22 mouse cellular contexts compared by ENCODE assay signal in genomic region chr11:65909195-65909594, GRCm38 (mm10).
"Had no signal": no experiment of that assay in that cellular context is flagged by ENCODE, and none has a peak within 500 bp of the region (broad histone marks: within the 10 kb centered on the region; RNA-seq: fewer than 3 reads in every experiment).

No protein-coding gene starts in this region.

- H3K4me1 ChIP-seq: heart, embryonic 10.5 days; heart, embryonic 12.5 days; hindbrain, embryonic 13.5 days; hindbrain, embryonic 15.5 days; kidney, embryonic 15.5 days; limb, embryonic 13.5 days; limb, embryonic 15.5 days; liver, embryonic 12.5 days had no signal

- ATAC-seq: hindbrain, postnatal 0 days; intestine, embryonic 16.5 days; liver, embryonic 12.5 days had no signal

- H3K27me3 ChIP-seq: heart, embryonic 12.5 days; hindbrain, embryonic 13.5 days; hindbrain, embryonic 15.5 days; kidney, embryonic 15.5 days; limb, embryonic 13.5 days; limb, embryonic 15.5 days; liver, embryonic 12.5 days had no signal

- DNase-seq: gastrocnemius, postnatal 14 days; gastrocnemius, postnatal 36 days; heart, adult 18-20 months; heart, postnatal 10 days; heart, postnatal 4 days; kidney, adult 11 months; kidney, adult 2 months; kidney, adult 9 months; kidney, postnatal 14 days; kidney, postnatal 36 days; layer of hippocampus, postnatal 36 days; left cerebral cortex, postnatal 4 days had no signal

- H3K36me3 ChIP-seq: heart, embryonic 10.5 days; heart, embryonic 12.5 days; hindbrain, embryonic 13.5 days; hindbrain, embryonic 15.5 days; kidney, embryonic 15.5 days; limb, embryonic 13.5 days; limb, embryonic 15.5 days; liver, embryonic 12.5 days had no signal

- H3K9me3 ChIP-seq: heart, embryonic 10.5 days; hindbrain, embryonic 13.5 days; hindbrain, embryonic 15.5 days; kidney, embryonic 15.5 days; limb, embryonic 13.5 days; limb, embryonic 15.5 days; liver, embryonic 12.5 days had no signal

- H3K4me3 ChIP-seq: heart, embryonic 10.5 days; heart, embryonic 12.5 days; hindbrain, embryonic 13.5 days; hindbrain, embryonic 15.5 days; kidney, embryonic 15.5 days; limb, embryonic 13.5 days; limb, embryonic 15.5 days; liver, embryonic 12.5 days had no signal
